Mouse (Mus musculus): Measurements from ENCODE around the gene Asah2. TPM values are rescaled to one million over a fixed set of nuclear protein-coding genes. Genes with fewer than 3 reads are reported as not detected.

Gene Asah2
- total and polyA plus RNA-seq, 2 experiments from 2014 or later: 0.85 to 3.9 TPM

GRCm38 (mm10) chr19:32104217-32104616, 3.8 kb downstream of the Asah2 start:
- no peak overlapping the region for H3K27ac ChIP-seq
- WGBS: 60% methylated on average over 4 of the region's 4 CpGs
- TF ChIP-seq CTCF (IDR thresholded peaks at IDR 0.05; ENCODE audit: low read depth): no peak

GRCm38 (mm10) chr19:32102976-32103300, 5.1 kb downstream of the Asah2 start:
- 3% methylated on average over 9 of the region's 9 CpGs for WGBS
- no peaks in the 10 kb centered on the region for H3K4me1 ChIP-seq (ENCODE audit: insufficient read depth, low read length)
- ATAC-seq (peak; percentile 81), DNase-seq (ENCODE audit: low spot score) (peak; percentile 54)
- H3K9me3 ChIP-seq (ENCODE audit: low read length): no peaks in the 10 kb centered on the region
- peak overlapping the region; percentile 40 for H3K4me3 ChIP-seq (ENCODE audit: low read length)
- H3K4me2 ChIP-seq (ENCODE audit: low read depth, low read length): peak overlapping the region; percentile 65
- no peaks in the 10 kb centered on the region for H3K36me3 ChIP-seq (ENCODE audit: insufficient read depth, low read length)
- H3K27me3 ChIP-seq (ENCODE audit: insufficient read depth, low read length): no peaks in the 10 kb centered on the region
- H3K9ac ChIP-seq (replicated peaks; ENCODE audit: low read length): peak overlapping the region; percentile 54
- H3K27ac ChIP-seq: no peak overlapping the region
- TF ChIP-seq CTCF (IDR thresholded peaks at IDR 0.05; ENCODE audit: low read depth): no peak

More at GRCm38 (mm10) chr19:32104217-32104616, 3.8 kb downstream of the Asah2 start:
- ATAC-seq (no peak), DNase-seq (ENCODE audit: low spot score) (no peak)
- H3K36me3 ChIP-seq (ENCODE audit: insufficient read depth, low read length): no peaks in the 10 kb centered on the region
- H3K9ac ChIP-seq (replicated peaks; ENCODE audit: low read length): no peak overlapping the region
- no peaks in the 10 kb centered on the region for H3K4me1 ChIP-seq (ENCODE audit: insufficient read depth, low read length)
- no peaks in the 10 kb centered on the region for H3K9me3 ChIP-seq (ENCODE audit: low read length)
- H3K4me2 ChIP-seq (ENCODE audit: low read depth, low read length): no peak overlapping the region
- H3K27me3 ChIP-seq (ENCODE audit: insufficient read depth, low read length): no peaks in the 10 kb centered on the region
- H3K4me3 ChIP-seq (ENCODE audit: low read length): no peak overlapping the region

- Histone ChIP-seq H3K4me2 (ENCODE audit: low read depth, low read length) (peak overlapping the region; percentile 65), H3K27me3 (ENCODE audit: insufficient read depth, low read length) (no peaks in the 10 kb centered on the region), H3K9me3 (ENCODE audit: low read length) (no peaks in the 10 kb centered on the region), H3K27ac (no peak overlapping the region), H3K36me3 (ENCODE audit: insufficient read depth, low read length) (no peaks in the 10 kb centered on the region), H3K4me3 (ENCODE audit: low read length) (peak overlapping the region; percentile 40), H3K9ac (replicated peaks; ENCODE audit: low read length) (peak overlapping the region; percentile 54), H3K4me1 (ENCODE audit: insufficient read depth, low read length) (no peaks in the 10 kb centered on the region)
- TF ChIP-seq CTCF (IDR thresholded peaks at IDR 0.05; ENCODE audit: low read depth): no peak
- 15% methylated on average over 18 of the region's 18 CpGs for whole genome bisulfite sequencing
- DNase-seq (ENCODE audit: low spot score) (peak; percentile 9), ATAC-seq (peak; percentile 33)
These were observed 5.6 kb downstream of the Asah2 start for GRCm38 (mm10) chr19:32102294-32102975.

- Histone ChIP-seq H3K36me3 (ENCODE audit: insufficient read depth, low read length) (no peaks in the 10 kb centered on the region), H3K4me3 (ENCODE audit: low read length) (no peak overlapping the region), H3K9me3 (ENCODE audit: low read length) (no peaks in the 10 kb centered on the region), H3K9ac (replicated peaks; ENCODE audit: low read length) (no peak overlapping the region), H3K27ac (no peak overlapping the region), H3K4me1 (ENCODE audit: insufficient read depth, low read length) (no peaks in the 10 kb centered on the region), H3K27me3 (ENCODE audit: insufficient read depth, low read length) (no peaks in the 10 kb centered on the region), H3K4me2 (ENCODE audit: low read depth, low read length) (no peak overlapping the region)
- DNase-seq (ENCODE audit: low spot score): no peak
- ATAC-seq: no peak
- peak; percentile 7; the same call in 1 of the 2 replicates for TF ChIP-seq CTCF (IDR thresholded peaks at IDR 0.05; ENCODE audit: low read depth)
- WGBS: 83% methylated on average over 3 of the region's 3 CpGs
These were observed 9.4 kb downstream of the Asah2 start for GRCm38 (mm10) chr19:32098582-32098981.

GRCm38 (mm10) chr19:32092358-32092757, 15.7 kb downstream of the Asah2 start:
- TF ChIP-seq CTCF (IDR thresholded peaks at IDR 0.05; ENCODE audit: low read depth): no peak
- WGBS: 89% methylated on average over 4 of the region's 4 CpGs
- H3K4me2 ChIP-seq (ENCODE audit: low read depth, low read length): no peak overlapping the region

GRCm38 (mm10) chr19:32090804-32091203, 17.2 kb downstream of the Asah2 start:
- H3K27me3 ChIP-seq (ENCODE audit: insufficient read depth, low read length): no peaks in the 10 kb centered on the region
- DNase-seq (ENCODE audit: low spot score) (no peak), ATAC-seq (no peak)
- no peaks in the 10 kb centered on the region for H3K4me1 ChIP-seq (ENCODE audit: insufficient read depth, low read length)
- no peaks in the 10 kb centered on the region for H3K9me3 ChIP-seq (ENCODE audit: low read length)
- no peak for TF ChIP-seq CTCF (IDR thresholded peaks at IDR 0.05; ENCODE audit: low read depth)
- no peaks in the 10 kb centered on the region for H3K36me3 ChIP-seq (ENCODE audit: insufficient read depth, low read length)
- 87% methylated on average over 4 of the region's 4 CpGs for WGBS
- H3K4me3 ChIP-seq (ENCODE audit: low read length): no peak overlapping the region
- no peak overlapping the region for H3K27ac ChIP-seq
- H3K4me2 ChIP-seq (ENCODE audit: low read depth, low read length): no peak overlapping the region
- no peak overlapping the region for H3K9ac ChIP-seq (replicated peaks; ENCODE audit: low read length)

More at GRCm38 (mm10) chr19:32092358-32092757, 15.7 kb downstream of the Asah2 start:
- no peak for DNase-seq (ENCODE audit: low spot score)
- Histone ChIP-seq H3K27ac (no peak overlapping the region), H3K9ac (replicated peaks; ENCODE audit: low read length) (no peak overlapping the region), H3K4me1 (ENCODE audit: insufficient read depth, low read length) (no peaks in the 10 kb centered on the region), H3K4me3 (ENCODE audit: low read length) (no peak overlapping the region), H3K27me3 (ENCODE audit: insufficient read depth, low read length) (no peaks in the 10 kb centered on the region), H3K36me3 (ENCODE audit: insufficient read depth, low read length) (no peaks in the 10 kb centered on the region), H3K9me3 (ENCODE audit: low read length) (no peaks in the 10 kb centered on the region)
- no peak for ATAC-seq

- DNase-seq (ENCODE audit: low spot score): no peak
- TF ChIP-seq CTCF (IDR thresholded peaks at IDR 0.05; ENCODE audit: low read depth): no peak
- H3K9me3 ChIP-seq (ENCODE audit: low read length): no peaks in the 10 kb centered on the region
- no peaks in the 10 kb centered on the region for H3K4me1 ChIP-seq (ENCODE audit: insufficient read depth, low read length)
- H3K4me3 ChIP-seq (ENCODE audit: low read length): no peak overlapping the region
- no peaks in the 10 kb centered on the region for H3K36me3 ChIP-seq (ENCODE audit: insufficient read depth, low read length)
- no peak overlapping the region for H3K27ac ChIP-seq
- no peak overlapping the region for H3K9ac ChIP-seq (replicated peaks; ENCODE audit: low read length)
- no peak overlapping the region for H3K4me2 ChIP-seq (ENCODE audit: low read depth, low read length)
- WGBS: 89% methylated on average over 1 of the region's 1 CpGs
- no peaks in the 10 kb centered on the region for H3K27me3 ChIP-seq (ENCODE audit: insufficient read depth, low read length)
- no peak for ATAC-seq
These were observed 19.4 kb downstream of the Asah2 start for GRCm38 (mm10) chr19:32088570-32088969.

Measured in hindbrain, postnatal 0 days (tissue).